Mouse (Mus musculus): ENCODE results near the gene Abhd12.

- TF ChIP-seq POLR2A (IDR thresholded peaks at IDR 0.05; ENCODE audit: control insufficient read depth, low read depth, low read length) (no peak), CTCF (IDR thresholded peaks at IDR 0.05; ENCODE audit: control insufficient read depth, insufficient read depth, insufficient replicate concordance, low read depth, low read length) (no peak)
Measured at GRCm38 (mm10) chr2:150788768-150789550, 115.6 kb downstream of the Abhd12 start.
